Mouse (Mus musculus): ENCODE data around the gene Prpf4.

The Prpf4 gene

GRCm38 (mm10) chr4:62389592-62390512, 18.7 kb upstream of the Prpf4 start:
- no peak for DNase-seq (ENCODE audit: low read depth)

- DNase-seq (ENCODE audit: low read depth), result no peak
These were observed 16.7 kb upstream of the Prpf4 start for GRCm38 (mm10) chr4:62391892-62392291.

- DNase-seq (ENCODE audit: low read depth), result no peak
These were observed 15.1 kb upstream of the Prpf4 start for GRCm38 (mm10) chr4:62393459-62393858.

GRCm38 (mm10) chr4:62395806-62396205, 12.8 kb upstream of the Prpf4 start:
- no peak for DNase-seq (ENCODE audit: low read depth)

- DNase-seq (ENCODE audit: low read depth), result no peak
These were observed 10.8 kb upstream of the Prpf4 start for GRCm38 (mm10) chr4:62397616-62398365.

GRCm38 (mm10) chr4:62398956-62399355, 9.6 kb upstream of the Prpf4 start:
- no peak for DNase-seq (ENCODE audit: low read depth)

GRCm38 (mm10) chr4:62406133-62406532, 2.5 kb upstream of the Prpf4 start:
- no peak for DNase-seq (ENCODE audit: low read depth)

- peak; percentile 58 for DNase-seq (ENCODE audit: low read depth)
These were observed 641 bp upstream of the Prpf4 start for GRCm38 (mm10) chr4:62407730-62408582.

GRCm38 (mm10) chr4:62409615-62410014, 1.0 kb downstream of the Prpf4 start:
- no peak for DNase-seq (ENCODE audit: low read depth)

GRCm38 (mm10) chr4:62410325-62410724, 1.7 kb downstream of the Prpf4 start:
- no peak for DNase-seq (ENCODE audit: low read depth)

- no peak for DNase-seq (ENCODE audit: low read depth)
These were observed 3.0 kb downstream of the Prpf4 start for GRCm38 (mm10) chr4:62411606-62412005.

GRCm38 (mm10) chr4:62418448-62418847, 9.9 kb downstream of the Prpf4 start:
- DNase-seq (ENCODE audit: low read depth), result no peak

GRCm38 (mm10) chr4:62419091-62419490, 10.5 kb downstream of the Prpf4 start:
- no peak for DNase-seq (ENCODE audit: low read depth)

GRCm38 (mm10) chr4:62425891-62426290, 17.3 kb downstream of the Prpf4 start:
- DNase-seq (ENCODE audit: low read depth), result no peak

GRCm38 (mm10) chr4:62427978-62428758, 19.6 kb downstream of the Prpf4 start:
- no peak for DNase-seq (ENCODE audit: low read depth)

GRCm38 (mm10) chr4:62429616-62430015, 21.0 kb downstream of the Prpf4 start:
- no peak for DNase-seq (ENCODE audit: low read depth)

- no peak for DNase-seq (ENCODE audit: low read depth)
These were observed 22.1 kb downstream of the Prpf4 start for GRCm38 (mm10) chr4:62430678-62431077.

- peak; percentile 39 for DNase-seq (ENCODE audit: low read depth)
These were observed 22.9 kb downstream of the Prpf4 start for GRCm38 (mm10) chr4:62431522-62431921.

GRCm38 (mm10) chr4:62433939-62434870, 25.6 kb downstream of the Prpf4 start:
- no peak for DNase-seq (ENCODE audit: low read depth)

GRCm38 (mm10) chr4:62435081-62435480, 26.5 kb downstream of the Prpf4 start, which contains the start of gene Rnf183:
Gene Rnf183 (minus strand): TSS chr4:62435252.
- DNase-seq (ENCODE audit: low read depth), result no peak

All from c-Kit-positive CD71-positive TER-119-negative erythroid progenitor cells, embryonic 14.5 days (primary cell).